Mouse (Mus musculus) MEL (cell line): Measurements from ENCODE around the gene Gng12. TPM values are rescaled to one million over a fixed set of nuclear protein-coding genes. Genes with fewer than 3 reads are reported as not detected.

Experiments
- DNase-seq: peaks from one replicate; pipeline ENCODE4 v3.0.0; 2011; ENCODE audit warnings: low read depth, low spot score
- H3K27ac ChIP-seq: 2 replicates; pipeline ENCODE4 v1.5.1; 2012; ENCODE audit warnings: low read depth, mild to moderate bottlenecking, control low read depth, low read length, moderate library complexity; ENCODE audit not compliant: control insufficient read depth
- H3K27me3 ChIP-seq, 2 experiments: fragments of 150-350 bp in 1 of 2; sonication (generic) in 1 of 2; 2 replicates each; pipeline ENCODE4 v1.6.1; 2012; ENCODE audit warnings: low read length in 2 of 2, mild to moderate bottlenecking in 2 of 2, improper control_type of control experiment in 1 of 2, moderate library complexity in 1 of 2; ENCODE audit not compliant: insufficient read depth in 2 of 2, control insufficient read depth in 1 of 2
- H3K36me3 ChIP-seq, 2 experiments: 2 replicates each; pipeline ENCODE4 v1.6.1; 2012 to 2014; ENCODE audit warnings: low read length in 2 of 2, improper control_type of control experiment in 1 of 2, inconsistent platforms in 1 of 2, mild to moderate bottlenecking in 1 of 2; ENCODE audit not compliant: insufficient read depth in 2 of 2, control insufficient read depth in 1 of 2
- H3K4me1 ChIP-seq, 2 experiments: fragments of 150-350 bp in 1 of 2; sonication (generic) in 1 of 2; 2 replicates each; pipeline ENCODE4 v1.6.1; 2012; ENCODE audit warnings: low read length in 2 of 2, improper control_type of control experiment in 1 of 2, mild to moderate bottlenecking in 1 of 2; ENCODE audit not compliant: insufficient read depth in 2 of 2, control insufficient read depth in 1 of 2
- H3K4me3 ChIP-seq, 2 experiments: fragments of 150-350 bp in 1 of 2; sonication (generic) in 1 of 2; 2 replicates each; pipeline ENCODE4 v1.5.1; 2012; ENCODE audit warnings: low read depth in 2 of 2, low read length in 2 of 2, mild to moderate bottlenecking in 2 of 2, moderate library complexity in 2 of 2, control low read depth in 1 of 2, improper control_type of control experiment in 1 of 2; ENCODE audit not compliant: control insufficient read depth in 1 of 2, insufficient read depth in 1 of 2
- H3K79me2 ChIP-seq: 2 replicates; pipeline ENCODE4 v1.6.1; 2012; ENCODE audit warnings: mild to moderate bottlenecking, low read length, moderate library complexity; ENCODE audit not compliant: control insufficient read depth, poor library complexity, insufficient read depth
- H3K9ac ChIP-seq: 2 replicates; pipeline ENCODE4 v1.6.1; 2012; ENCODE audit warnings: low read depth, mild to moderate bottlenecking, control low read depth, low read length, moderate library complexity; ENCODE audit not compliant: control insufficient read depth, poor library complexity, severe bottlenecking
- H3K9me3 ChIP-seq: fragments of 150-350 bp; sonication (generic); replicated peaks from 2 replicates; pipeline ENCODE4 v1.6.1; 2012; ENCODE audit warnings: mild to moderate bottlenecking, low read length, improper control_type of control experiment, moderate library complexity; ENCODE audit not compliant: insufficient read depth
- CHD1 ChIP-seq: IDR thresholded peaks from 2 replicates; pipeline ENCODE4 v1.6.1; 2012; ENCODE audit warnings: low read depth, mild to moderate bottlenecking, inconsistent platforms, low read length, improper control_type of control experiment
- CHD2 ChIP-seq: IDR thresholded peaks from 2 replicates; pipeline ENCODE4 v1.6.1; 2011; ENCODE audit warnings: low read length, improper control_type of control experiment
- CTCF ChIP-seq, 3 experiments: IDR thresholded peaks in 2 of 3; conservative IDR thresholded peaks in 1 of 3; 2 replicates each; pipeline ENCODE4 v1.5.1; 2011 to 2012; ENCODE audit warnings: low read length in 3 of 3, low read depth in 2 of 3, mild to moderate bottlenecking in 2 of 3, improper control_type of control experiment in 1 of 3, inconsistent platforms in 1 of 3, mixed read lengths in 1 of 3, moderate library complexity in 1 of 3; ENCODE audit not compliant: control insufficient read depth in 1 of 3, insufficient read depth in 1 of 3, poor library complexity in 1 of 3, severe bottlenecking in 1 of 3
- E2F4 ChIP-seq: IDR thresholded peaks from 2 replicates; pipeline ENCODE4 v1.6.1; 2011; ENCODE audit warnings: low read depth, low read length, improper control_type of control experiment, borderline replicate concordance
- ELF1 ChIP-seq: IDR thresholded peaks from 2 replicates; pipeline ENCODE4 v1.6.1; 2014; ENCODE audit warnings: low read depth, mild to moderate bottlenecking, inconsistent platforms, low read length, improper control_type of control experiment, moderate library complexity
- ETS1 ChIP-seq: IDR thresholded peaks from 2 replicates; pipeline ENCODE4 v1.6.1; 2012; ENCODE audit warnings: low read depth, mild to moderate bottlenecking, inconsistent platforms, low read length, improper control_type of control experiment, moderate library complexity
- GABPA ChIP-seq: IDR thresholded peaks from 2 replicates; pipeline ENCODE4 v1.6.1; 2012; ENCODE audit warnings: low read depth, mild to moderate bottlenecking, inconsistent platforms, low read length, improper control_type of control experiment, moderate library complexity
- GATA1 ChIP-seq: IDR thresholded peaks from 2 replicates; pipeline ENCODE4 v1.6.1; 2011; ENCODE audit warnings: low read depth, low read length, improper control_type of control experiment
- KAT2A ChIP-seq: conservative IDR thresholded peaks from 2 replicates; pipeline ENCODE4 v1.6.1; 2012; ENCODE audit warnings: low read depth, low read length, improper control_type of control experiment, inconsistent platforms
- MAZ ChIP-seq: IDR thresholded peaks from 2 replicates; pipeline ENCODE4 v1.6.1; 2012; ENCODE audit warnings: low read depth, mild to moderate bottlenecking, inconsistent platforms, low read length, improper control_type of control experiment
- MXI1 ChIP-seq: IDR thresholded peaks from 2 replicates; pipeline ENCODE4 v1.6.1; 2011; ENCODE audit warnings: mild to moderate bottlenecking, low read depth, low read length, improper control_type of control experiment
- MYB ChIP-seq: IDR thresholded peaks from 2 replicates; pipeline ENCODE4 v1.6.1; 2011; ENCODE audit warnings: mild to moderate bottlenecking, low read depth, low read length, improper control_type of control experiment
- MYC ChIP-seq: IDR thresholded peaks from 2 replicates; pipeline ENCODE4 v1.6.1; 2011; ENCODE audit warnings: low read depth, mild to moderate bottlenecking, low read length, improper control_type of control experiment, moderate library complexity
- NELFE ChIP-seq: IDR thresholded peaks from 2 replicates; pipeline ENCODE4 v1.6.1; 2011; ENCODE audit warnings: low read depth, low read length, improper control_type of control experiment
- NRF1 ChIP-seq: IDR thresholded peaks from 2 replicates; pipeline ENCODE4 v1.6.1; 2014; ENCODE audit warnings: low read depth, mild to moderate bottlenecking, inconsistent platforms, low read length, improper control_type of control experiment, moderate library complexity; ENCODE audit not compliant: poor library complexity, insufficient read depth, severe bottlenecking
- POLR2A ChIP-seq, 2 experiments: IDR thresholded peaks; 2 replicates each; pipeline ENCODE4 v1.6.1; 2011 to 2012; ENCODE audit warnings: low read length in 2 of 2, mild to moderate bottlenecking in 2 of 2, control low read depth in 1 of 2, improper control_type of control experiment in 1 of 2, low read depth in 1 of 2, moderate library complexity in 1 of 2; ENCODE audit not compliant: control insufficient read depth in 1 of 2, insufficient read depth in 1 of 2, poor library complexity in 1 of 2
- RCOR1 ChIP-seq: IDR thresholded peaks from 2 replicates; pipeline ENCODE4 v1.6.1; 2012; ENCODE audit warnings: low read depth, mild to moderate bottlenecking, inconsistent platforms, low read length, improper control_type of control experiment
- SMC3 ChIP-seq: IDR thresholded peaks from 2 replicates; pipeline ENCODE4 v1.6.1; 2011; ENCODE audit warnings: low read depth, low read length, improper control_type of control experiment
- TAL1 ChIP-seq: IDR thresholded peaks from 2 replicates; pipeline ENCODE4 v1.6.1; 2012; ENCODE audit warnings: mild to moderate bottlenecking, inconsistent platforms, low read length, moderate library complexity, mixed read lengths
- TBP ChIP-seq: IDR thresholded peaks from 2 replicates; pipeline ENCODE4 v1.8.0; 2011; ENCODE audit warnings: low read depth, low read length, improper control_type of control experiment
- UBTF ChIP-seq: IDR thresholded peaks from 2 replicates; pipeline ENCODE4 v1.6.1; 2012; ENCODE audit warnings: low read depth, mild to moderate bottlenecking, inconsistent platforms, low read length, improper control_type of control experiment, moderate library complexity, borderline replicate concordance; ENCODE audit not compliant: insufficient read depth
- USF1 ChIP-seq: IDR thresholded peaks from 2 replicates; pipeline ENCODE4 v1.6.1; 2014; ENCODE audit warnings: low read depth, mild to moderate bottlenecking, inconsistent platforms, low read length, improper control_type of control experiment, moderate library complexity
- USF2 ChIP-seq, 2 experiments: IDR thresholded peaks; 2 replicates each; pipeline ENCODE4 v1.6.1; 2011 to 2012; ENCODE audit warnings: improper control_type of control experiment in 2 of 2, low read length in 2 of 2, borderline replicate concordance in 1 of 2, inconsistent platforms in 1 of 2, low read depth in 1 of 2, mild to moderate bottlenecking in 1 of 2; ENCODE audit not compliant: insufficient read depth in 1 of 2
- ZC3H11A ChIP-seq: IDR thresholded peaks from 2 replicates; pipeline ENCODE4 v1.6.1; 2012; ENCODE audit warnings: low read depth, mild to moderate bottlenecking, inconsistent platforms, low read length, improper control_type of control experiment
- ZMIZ1 ChIP-seq: IDR thresholded peaks from 2 replicates; pipeline ENCODE4 v1.6.1; 2012; ENCODE audit warnings: low read depth, mild to moderate bottlenecking, inconsistent platforms, low read length, improper control_type of control experiment, moderate library complexity
- polyA plus RNA-seq, 2 experiments: library from polyadenylated mRNA; stranded (reverse) in 1 of 2; unstranded in 1 of 2; fragments of >175 nt in 1 of 2; fragments of >200 nt in 1 of 2; gene quantifications; 2 replicates each; pipeline versions ENCODE4 v1.2.1 to v1.2.4; 2012; ENCODE audit warnings: low replicate concordance in 2 of 2, low read depth in 1 of 2; ENCODE audit not compliant: insufficient read length in 2 of 2, insufficient read depth in 1 of 2, missing spikeins in 1 of 2
- total RNA-seq: library from RNA; depleted of rRNA; stranded (reverse); fragments of 300-350 nt; gene quantifications from 2 replicates; pipeline ENCODE4 v1.2.3, GENCODE M21; 2012

The Gng12 gene
- total and polyA plus RNA-seq, 3 experiments = 16.8 to 44.0 TPM; not detected in 1

GRCm38 (mm10) chr6:67056889-67057564 is 160.8 kb downstream of the Gng12 start (continued):
- TF ChIP-seq CHD2 (no peak), USF2 (IDR thresholded peaks at IDR 0.05; ENCODE audit: borderline replicate concordance in 1 of 2, insufficient read depth in 1 of 2, low read depth in 1 of 2, low read length in 2 of 2) (no peak)
- TF ChIP-seq, all 39 proteins: peak for 7

- Histone ChIP-seq H3K27ac (peak overlapping the region; percentile 84), H3K4me3 (peak overlapping the region; percentile 20 to 58)
These were observed 161.4 kb downstream of the Gng12 start for GRCm38 (mm10) chr6:67057574-67057973.

GRCm38 (mm10) chr6:67057991-67058696 is 161.9 kb downstream of the Gng12 start:
- Histone ChIP-seq H3K9ac (peak overlapping the region; percentile 52), H3K4me1 (peaks cover 11 to 16% of the 10 kb centered on the region in 2 experiments), H3K79me2 (no peaks in the 10 kb centered on the region), H3K4me3 (peak overlapping the region in 1 of 2 experiments; percentile 58; a peak in 2 of 4 replicates), H3K27ac (peak overlapping the region; percentile 84), H3K9me3 (no peaks in the 10 kb centered on the region), H3K36me3 (peaks cover 0 to 25% of the 10 kb centered on the region in 2 experiments; a peak in 2 of 4 replicates), H3K27me3 (no peaks in the 10 kb centered on the region)
- DNase-seq = peak; percentile 91
- TF ChIP-seq NELFE (no peak), GATA1 (peak; percentile 91), POLR2A (IDR thresholded peaks at IDR 0.05; ENCODE audit: control insufficient read depth in 1 of 2, insufficient read depth in 1 of 2, low read depth in 1 of 2, low read length in 2 of 2, poor library complexity in 1 of 2) (no peak), MYB (0 out of 2 replicates have a peak, but pooled peaks have one; percentile 35), TBP (peak; percentile 91), USF1 (no peak), TAL1 (peak; percentile 85), MAZ (no peak), MYC (0 out of 2 replicates have a peak, but pooled peaks have one; percentile 33), GABPA (no peak), MXI1 (peak; percentile 60), CTCF (IDR thresholded peaks at IDR 0.05 in 2 of 3, conservative IDR thresholded peaks at IDR 0.05 in 1 of 3; ENCODE audit: control insufficient read depth in 1 of 3, insufficient read depth in 1 of 3, low read depth in 2 of 3, low read length in 3 of 3, poor library complexity in 1 of 3, severe bottlenecking in 1 of 3) (no peak), KAT2A (no peak), E2F4 (no peak), ZC3H11A (no peak), SMC3 (no peak), NRF1 (no peak), ZMIZ1 (no peak), UBTF (no peak), ETS1 (peak; percentile 88), CHD2 (no peak), CHD1 (no peak), ELF1 (0 out of 2 replicates have a peak, but pooled peaks have one; percentile 22), RCOR1 (peak; percentile 91)

More at GRCm38 (mm10) chr6:67057574-67057973, 161.4 kb downstream of the Gng12 start:
- H3K36me3 ChIP-seq = peaks cover 0 to 25% of the 10 kb centered on the region in 2 experiments; a peak in 2 of 4 replicates
- peak overlapping the region; percentile 52 for H3K9ac ChIP-seq
- no peaks in the 10 kb centered on the region for H3K9me3 ChIP-seq
- no peak for DNase-seq
- no peaks in the 10 kb centered on the region for H3K79me2 ChIP-seq
- no peak for TF ChIP-seq GATA1
- TF ChIP-seq POLR2A (IDR thresholded peaks at IDR 0.05; ENCODE audit: control insufficient read depth in 1 of 2, insufficient read depth in 1 of 2, low read depth in 1 of 2, low read length in 2 of 2, poor library complexity in 1 of 2) = no peak
- TF ChIP-seq GABPA = no peak
- no peak for TF ChIP-seq USF1
- TF ChIP-seq MYC = no peak
- no peaks in the 10 kb centered on the region for H3K27me3 ChIP-seq
- peaks cover 11 to 16% of the 10 kb centered on the region in 2 experiments for H3K4me1 ChIP-seq
